Mouse (Mus musculus) lung, embryonic 15.5 days (tissue): ENCODE measurements at regions not wholly inside any gene's neighbourhood (a gene's known extent, or its start where the extent isn't known, plus 50 kb on each side); places are given as distances from the start of the nearest gene placed in this dataset.

ENCODE experiments used
- ATAC-seq: fragments of 200-750 bp; cut with Nextera tagmentation; 2 replicates; pipeline ENCODE4 v1.8.0; 2017; ENCODE audit warnings: moderate number of reproducible peaks, borderline replicate concordance; ENCODE audit not compliant: low FRiP score, low TSS enrichment; ENCODE audit errors: extremely low read depth
- H3K27ac ChIP-seq: fragments of 300-500 bp; sonication (generic); 2 replicates; pipeline ENCODE4 v1.5.1; 2015; ENCODE audit warnings: moderate library complexity, mild to moderate bottlenecking, inconsistent platforms
- H3K27me3 ChIP-seq: fragments of 300-500 bp; sonication (generic); 2 replicates; pipeline ENCODE4 v1.6.1; 2015; ENCODE audit warnings: inconsistent platforms
- H3K36me3 ChIP-seq: fragments of 300-500 bp; sonication (generic); 2 replicates; pipeline ENCODE4 v1.6.1; 2015; ENCODE audit warnings: inconsistent platforms
- H3K4me1 ChIP-seq: fragments of 300-500 bp; sonication (generic); 2 replicates; pipeline ENCODE4 v1.6.1; 2015; ENCODE audit warnings: inconsistent platforms
- H3K4me2 ChIP-seq: fragments of 300-500 bp; sonication (generic); 2 replicates; pipeline ENCODE4 v1.6.1; 2015; ENCODE audit warnings: inconsistent platforms, mild to moderate bottlenecking, moderate library complexity
- H3K4me3 ChIP-seq: fragments of 300-500 bp; sonication (generic); 2 replicates; pipeline ENCODE4 v1.5.1; 2015; ENCODE audit warnings: mild to moderate bottlenecking, inconsistent platforms
- H3K9ac ChIP-seq: fragments of 300-500 bp; sonication (generic); 2 replicates; pipeline ENCODE4 v1.6.1; 2015; ENCODE audit warnings: inconsistent platforms
- H3K9me3 ChIP-seq: fragments of 300-500 bp; sonication (generic); 2 replicates; pipeline ENCODE4 v1.6.1; 2016; ENCODE audit warnings: inconsistent platforms
- WGBS: fragments of 180-500 bp; shearing (Covaris S2); methylation state at CpG from one replicate; pipeline ENCODE4 v1.1.7; 2015; 5-methylcytosine and 5-hydroxymethylcytosine counted together

- H3K9me3 ChIP-seq = no peaks in the 10 kb centered on the region
- WGBS = 31% methylated on average over 13 of the region's 13 CpGs
- H3K27me3 ChIP-seq = peaks cover 69% of the 10 kb centered on the region
- no peak overlapping the region for H3K27ac ChIP-seq
- H3K4me2 ChIP-seq = no peak overlapping the region
- ATAC-seq = no peak
- no peaks in the 10 kb centered on the region for H3K36me3 ChIP-seq
- H3K9ac ChIP-seq = no peak overlapping the region
- peaks cover 20% of the 10 kb centered on the region for H3K4me1 ChIP-seq
- H3K4me3 ChIP-seq = no peak overlapping the region
These were observed 256.6 kb upstream of the Nfe2l3 start for GRCm38 (mm10) chr6:51175616-51176590.

- H3K4me1 ChIP-seq = peaks cover 20% of the 10 kb centered on the region
- no peak overlapping the region for H3K27ac ChIP-seq
- 13% methylated on average over 6 of the region's 6 CpGs for WGBS
- ATAC-seq = no peak
- no peak overlapping the region for H3K4me2 ChIP-seq
- no peak overlapping the region for H3K4me3 ChIP-seq
- H3K9ac ChIP-seq = no peak overlapping the region
- H3K9me3 ChIP-seq = no peaks in the 10 kb centered on the region
- peaks cover 79% of the 10 kb centered on the region for H3K27me3 ChIP-seq
- H3K36me3 ChIP-seq = no peaks in the 10 kb centered on the region
These were observed 255.6 kb upstream of the Nfe2l3 start for GRCm38 (mm10) chr6:51176791-51177433.

- Histone ChIP-seq H3K27ac (no peak overlapping the region), H3K27me3 (peaks cover 80% of the 10 kb centered on the region), H3K9me3 (no peaks in the 10 kb centered on the region), H3K4me3 (peak overlapping the region; percentile 31), H3K4me1 (peaks cover 15% of the 10 kb centered on the region), H3K36me3 (no peaks in the 10 kb centered on the region), H3K9ac (no peak overlapping the region), H3K4me2 (peak overlapping the region; percentile 53)
- WGBS = under 1% methylated on average over 14 of the region's 14 CpGs
- ATAC-seq = no peak
These were observed 254.8 kb upstream of the Nfe2l3 start for GRCm38 (mm10) chr6:51177701-51178060.

DNA sequence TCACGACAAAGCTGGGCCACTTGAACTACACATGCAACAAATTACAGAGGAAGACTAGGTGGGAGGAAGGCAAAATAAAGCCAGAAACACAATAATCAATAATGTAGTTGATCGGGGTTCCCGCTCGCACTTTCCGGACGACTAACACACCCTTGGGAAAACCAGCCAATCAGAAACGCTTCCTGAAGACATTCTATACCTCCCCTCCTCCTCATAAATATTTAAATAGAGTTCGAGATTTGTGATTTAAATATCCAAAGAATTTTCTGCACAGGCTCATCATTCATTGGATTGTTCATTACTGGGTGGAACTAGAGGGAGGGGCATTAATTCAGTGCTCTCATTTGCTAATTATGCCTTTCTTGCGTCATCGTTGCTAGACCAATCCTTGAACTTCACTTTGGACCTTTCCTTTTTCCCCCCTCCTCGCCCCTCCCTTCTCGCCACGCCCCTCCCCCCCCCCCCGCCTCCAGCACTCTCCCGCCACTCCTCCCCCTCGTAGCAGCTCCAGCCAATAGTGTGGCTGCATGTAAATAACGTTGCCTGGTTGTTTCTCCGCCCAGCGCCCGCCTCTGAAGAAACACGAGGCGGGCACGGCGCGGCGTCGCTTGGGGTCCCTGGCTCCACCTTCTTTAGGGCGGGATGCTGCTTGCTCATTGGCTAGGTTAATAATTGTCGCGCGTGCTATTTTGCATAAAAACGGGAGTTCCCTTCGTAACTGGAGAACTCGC is 254.2 kb upstream of the Nfe2l3 start:
- H3K27me3 ChIP-seq = peaks cover 80% of the 10 kb centered on the region
- ATAC-seq = peak; percentile 98
- no peak overlapping the region for H3K27ac ChIP-seq
- under 1% methylated on average over 32 of the region's 34 CpGs for WGBS
- no peak overlapping the region for H3K9ac ChIP-seq
- H3K9me3 ChIP-seq = no peaks in the 10 kb centered on the region
- H3K4me1 ChIP-seq = peaks cover 15% of the 10 kb centered on the region
- peak overlapping the region; percentile 53 for H3K4me2 ChIP-seq
- H3K36me3 ChIP-seq = no peaks in the 10 kb centered on the region
- H3K4me3 ChIP-seq = peak overlapping the region; percentile 31

DNA sequence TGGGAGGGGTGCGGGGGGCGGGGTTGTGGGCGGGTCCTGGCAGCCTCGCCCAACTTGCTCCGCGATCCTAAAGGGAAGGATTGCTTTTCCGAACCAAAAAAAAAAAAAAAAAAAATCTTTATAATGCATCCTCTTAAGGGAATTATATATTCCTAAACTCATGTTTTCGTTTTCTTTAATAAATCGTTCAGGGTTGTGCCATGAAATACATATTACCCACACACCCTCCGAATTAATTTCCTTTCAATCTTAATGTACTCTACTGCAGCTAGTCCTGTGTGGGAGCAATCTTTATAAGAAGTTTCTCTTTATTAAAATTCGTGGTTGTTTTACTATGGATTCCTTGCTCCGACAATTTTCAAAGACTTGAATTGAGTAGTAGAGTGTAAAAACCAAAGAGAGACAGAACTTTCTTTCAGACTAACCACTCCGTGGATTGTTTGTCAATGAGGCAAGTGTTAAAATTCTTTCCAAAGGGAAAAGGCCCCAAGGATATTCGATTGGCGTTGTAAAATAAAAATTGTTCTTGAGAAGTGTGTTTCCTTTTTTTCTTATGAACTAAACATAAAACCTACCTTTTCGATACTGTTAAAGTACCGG is 253.6 kb upstream of the Nfe2l3 start:
- H3K4me1 ChIP-seq = peaks cover 9% of the 10 kb centered on the region
- H3K9me3 ChIP-seq = no peaks in the 10 kb centered on the region
- H3K36me3 ChIP-seq = no peaks in the 10 kb centered on the region
- H3K27me3 ChIP-seq = peaks cover 81% of the 10 kb centered on the region
- H3K27ac ChIP-seq = no peak overlapping the region
- peak; percentile 11; the same call in 1 of the 2 replicates for ATAC-seq
- peak overlapping the region; percentile 53 for H3K4me2 ChIP-seq
- no peak overlapping the region for H3K4me3 ChIP-seq
- H3K9ac ChIP-seq = no peak overlapping the region
- WGBS = 2% methylated on average over 17 of the region's 17 CpGs

GRCm38 (mm10) chr6:51179741-51180537 is 252.5 kb upstream of the Nfe2l3 start:
- no peaks in the 10 kb centered on the region for H3K36me3 ChIP-seq
- no peak overlapping the region for H3K9ac ChIP-seq
- peaks cover 81% of the 10 kb centered on the region for H3K27me3 ChIP-seq
- H3K4me2 ChIP-seq = no peak overlapping the region
- H3K27ac ChIP-seq = no peak overlapping the region
- H3K4me1 ChIP-seq = peaks cover 7% of the 10 kb centered on the region; the same call in 1 of the 2 replicates
- 8% methylated on average over 17 of the region's 17 CpGs for WGBS
- no peaks in the 10 kb centered on the region for H3K9me3 ChIP-seq
- ATAC-seq = no peak
- H3K4me3 ChIP-seq = no peak overlapping the region

- no peak overlapping the region for H3K9ac ChIP-seq
- no peak overlapping the region for H3K4me3 ChIP-seq
- peaks cover 7% of the 10 kb centered on the region; the same call in 1 of the 2 replicates for H3K4me1 ChIP-seq
- no peak for ATAC-seq
- H3K36me3 ChIP-seq = no peaks in the 10 kb centered on the region
- 7% methylated on average over 11 of the region's 11 CpGs for WGBS
- H3K4me2 ChIP-seq = no peak overlapping the region
- peaks cover 81% of the 10 kb centered on the region for H3K27me3 ChIP-seq
- H3K9me3 ChIP-seq = no peaks in the 10 kb centered on the region
- no peak overlapping the region for H3K27ac ChIP-seq
These were observed 251.3 kb upstream of the Nfe2l3 start for GRCm38 (mm10) chr6:51180881-51181875.

DNA sequence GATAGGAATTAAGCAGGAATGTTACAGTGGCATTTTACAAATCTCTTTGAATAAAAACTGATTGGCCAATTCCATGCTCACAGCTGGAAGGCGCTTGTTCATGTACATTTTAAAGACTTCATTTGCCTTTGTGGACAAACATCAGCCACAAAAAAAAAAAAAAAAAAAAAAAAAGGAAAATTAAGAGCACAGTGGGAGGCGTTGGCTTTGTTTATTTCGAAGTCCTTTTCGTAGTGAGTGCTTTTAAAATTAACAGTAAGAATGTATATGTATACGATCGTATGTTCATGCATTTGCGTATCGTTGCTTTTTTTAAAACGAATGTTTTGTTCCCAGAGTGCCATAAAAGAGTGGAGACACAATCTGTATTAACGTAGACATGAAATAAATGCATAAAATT is 250.6 kb upstream of the Nfe2l3 start:
- Histone ChIP-seq H3K4me2 (no peak overlapping the region), H3K9me3 (no peaks in the 10 kb centered on the region), H3K9ac (no peak overlapping the region), H3K4me1 (peaks cover 7% of the 10 kb centered on the region; the same call in 1 of the 2 replicates), H3K36me3 (no peaks in the 10 kb centered on the region), H3K27ac (no peak overlapping the region), H3K27me3 (peaks cover 81% of the 10 kb centered on the region), H3K4me3 (no peak overlapping the region)
- ATAC-seq = no peak
- 24% methylated on average over 10 of the region's 10 CpGs for WGBS

DNA sequence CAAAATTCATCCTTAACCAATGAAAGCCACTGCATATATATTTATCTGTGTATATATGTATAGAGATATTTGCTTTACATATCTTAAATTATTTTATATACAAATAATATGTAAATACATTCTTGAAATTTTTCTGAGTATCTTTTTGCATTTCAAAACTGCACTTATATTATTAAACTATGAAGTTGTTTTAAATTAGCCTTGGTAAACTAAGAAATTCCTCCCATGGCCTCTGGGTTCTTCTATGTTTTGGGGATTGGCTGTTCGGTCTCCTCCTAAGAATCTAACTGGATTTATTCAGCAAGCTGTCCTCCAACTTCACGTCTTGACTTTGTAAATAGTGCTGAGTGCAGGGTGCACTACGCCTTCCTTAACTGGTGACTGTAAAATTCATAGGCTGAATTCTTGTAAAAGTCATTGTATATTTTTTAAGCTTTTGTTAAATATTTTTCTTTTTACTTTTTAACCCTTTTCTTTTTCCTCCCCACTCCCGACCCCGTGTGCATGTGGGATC is 249.6 kb upstream of the Nfe2l3 start:
- Histone ChIP-seq H3K9ac (no peak overlapping the region), H3K27ac (no peak overlapping the region), H3K4me3 (no peak overlapping the region), H3K4me1 (peaks cover 3% of the 10 kb centered on the region; the same call in 1 of the 2 replicates), H3K9me3 (no peaks in the 10 kb centered on the region), H3K27me3 (peaks cover 82% of the 10 kb centered on the region), H3K36me3 (no peaks in the 10 kb centered on the region), H3K4me2 (no peak overlapping the region)
- WGBS = 3% methylated on average over 5 of the region's 5 CpGs
- ATAC-seq = no peak
